Mouse (Mus musculus) B cell, adult 2 months (primary cell): ENCODE data around the gene Snap29.

Source experiments
- DNase-seq, 2 experiments: peaks; one replicate each; pipeline ENCODE4 v3.0.0; 2022

Gene Snap29

DNA sequence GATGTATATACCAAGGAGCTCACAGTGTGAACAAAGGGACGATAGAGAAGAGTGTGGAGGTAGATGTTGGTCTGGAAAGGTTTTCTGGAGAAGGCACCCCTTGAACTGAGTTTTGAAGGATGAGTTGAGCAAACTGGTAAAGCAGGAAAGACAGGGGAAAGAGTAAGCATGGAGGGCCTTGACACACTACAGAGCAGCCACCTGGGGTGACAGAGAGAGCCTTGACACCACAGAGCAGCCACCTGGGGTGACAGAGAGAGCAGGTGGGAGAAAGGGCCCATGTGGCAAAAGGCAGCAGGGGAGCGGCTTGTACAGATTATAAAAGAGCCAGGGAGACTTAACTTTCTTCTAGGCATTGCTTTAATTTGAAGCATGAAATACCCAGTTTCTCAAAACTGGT lies 69.0 kb downstream of the Snap29 start:
- DNase-seq, result no peak

DNA sequence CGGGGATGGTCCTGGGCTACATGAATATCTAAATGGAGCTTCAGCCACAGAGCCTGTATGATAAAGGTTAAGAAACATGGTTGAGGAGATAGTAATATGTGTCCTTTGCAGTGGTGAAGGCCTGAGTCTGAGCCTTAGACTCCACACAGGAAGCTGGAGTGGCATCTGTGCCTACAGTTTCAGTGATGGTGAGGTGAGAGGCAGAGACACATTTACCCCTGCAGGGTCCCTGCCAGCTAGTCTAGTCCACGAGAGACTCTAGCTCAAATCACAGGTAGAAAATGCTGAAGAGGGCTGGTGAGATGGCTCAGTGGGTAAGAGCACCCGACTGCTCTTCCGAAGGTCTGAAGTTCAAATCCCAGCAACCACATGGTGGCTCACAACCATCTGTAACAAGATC lies 69.5 kb downstream of the Snap29 start:
- no peak for DNase-seq

DNA sequence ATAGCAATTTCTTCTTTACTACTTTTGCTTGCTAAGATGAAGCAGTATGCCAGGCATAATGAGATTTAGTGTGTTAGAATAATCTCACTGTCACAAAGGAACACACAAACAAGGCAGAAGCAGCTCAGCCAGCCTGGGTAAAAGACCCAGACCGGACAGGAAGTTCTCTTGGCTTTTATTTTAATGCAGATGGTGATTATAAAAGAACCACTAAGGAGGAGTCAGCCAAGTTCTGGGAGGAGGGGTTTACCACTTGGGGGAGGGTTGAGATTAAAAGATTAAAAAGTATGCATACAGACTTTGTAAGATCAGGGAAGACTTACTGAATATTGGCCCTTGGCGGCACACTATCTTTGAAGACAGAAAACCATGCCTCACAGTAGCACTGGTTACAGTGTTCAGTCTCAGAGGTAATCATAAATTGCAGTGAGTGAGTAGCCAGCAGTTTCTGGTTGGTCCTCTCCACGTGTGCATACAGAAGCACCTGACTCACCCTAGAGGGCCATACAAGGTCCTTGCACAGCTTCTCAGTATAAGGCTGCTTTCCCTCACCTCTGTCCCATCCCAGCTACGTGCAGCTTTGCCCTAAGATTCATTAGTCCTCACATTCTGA lies 72.7 kb downstream of the Snap29 start:
- no peak for DNase-seq
